Mouse (Mus musculus): ENCODE results near the gene Dyrk1a. TPM values are rescaled to one million over a fixed set of nuclear protein-coding genes. Genes with fewer than 3 reads are reported as not detected.

Dyrk1a gene
- polyA plus RNA-seq, 1 experiment from 2014 or later, result 9.5 TPM

- no peak for ATAC-seq (ENCODE audit: low FRiP score)
- Histone ChIP-seq H3K27ac (replicated peaks) (no peak overlapping the region), H3K9ac (replicated peaks) (no peak overlapping the region), H3K27me3 (replicated peaks) (no peaks in the 10 kb centered on the region), H3K9me3 (replicated peaks) (no peaks in the 10 kb centered on the region), H3K36me3 (no peaks in the 10 kb centered on the region), H3K4me3 (replicated peaks) (no peak overlapping the region), H3K4me1 (peaks cover 45% of the 10 kb centered on the region), H3K4me2 (no peak overlapping the region)
- WGBS, result 53% methylated on average over 1 of the region's 1 CpGs
These were observed 27.8 kb downstream of the Dyrk1a start for GRCm38 (mm10) chr16:94597640-94598039.

- H3K9me3 ChIP-seq (replicated peaks), result no peaks in the 10 kb centered on the region
- H3K27ac ChIP-seq (replicated peaks), result no peak overlapping the region
- peaks cover 57% of the 10 kb centered on the region for H3K4me1 ChIP-seq
- ATAC-seq (ENCODE audit: low FRiP score), result no peak
- H3K27me3 ChIP-seq (replicated peaks), result no peaks in the 10 kb centered on the region
- no peak overlapping the region for H3K4me2 ChIP-seq
- 45% methylated on average over 6 of the region's 6 CpGs for WGBS
- no peak overlapping the region for H3K9ac ChIP-seq (replicated peaks)
- H3K36me3 ChIP-seq, result no peaks in the 10 kb centered on the region
- H3K4me3 ChIP-seq (replicated peaks), result no peak overlapping the region
These were observed 30.3 kb downstream of the Dyrk1a start for GRCm38 (mm10) chr16:94599977-94600724.

- ATAC-seq (ENCODE audit: low FRiP score), result peak; percentile 25; the same call in 1 of the 2 replicates
- Histone ChIP-seq H3K9ac (replicated peaks) (no peak overlapping the region), H3K9me3 (replicated peaks) (no peaks in the 10 kb centered on the region), H3K27me3 (replicated peaks) (no peaks in the 10 kb centered on the region), H3K36me3 (no peaks in the 10 kb centered on the region), H3K4me2 (peak overlapping the region; percentile 3; the same call in 1 of the 2 replicates), H3K4me1 (peaks cover 61% of the 10 kb centered on the region), H3K27ac (replicated peaks) (peak overlapping the region; percentile 45), H3K4me3 (replicated peaks) (no peak overlapping the region)
- 66% methylated on average over 5 of the region's 5 CpGs for WGBS
These were observed 31.3 kb downstream of the Dyrk1a start for GRCm38 (mm10) chr16:94601089-94601488.

- peak overlapping the region; percentile 45 for H3K27ac ChIP-seq (replicated peaks)
- 27% methylated on average over 6 of the region's 6 CpGs for WGBS
- H3K36me3 ChIP-seq, result no peaks in the 10 kb centered on the region
- 0 out of 2 replicates have a peak overlapping the region, but pooled peaks have one; percentile 3 for H3K4me2 ChIP-seq
- no peaks in the 10 kb centered on the region for H3K9me3 ChIP-seq (replicated peaks)
- ATAC-seq (ENCODE audit: low FRiP score), result peak; percentile 29; the same call in 1 of the 2 replicates
- H3K27me3 ChIP-seq (replicated peaks), result no peaks in the 10 kb centered on the region
- H3K4me1 ChIP-seq, result peaks cover 61% of the 10 kb centered on the region
- H3K9ac ChIP-seq (replicated peaks), result no peak overlapping the region
- no peak overlapping the region for H3K4me3 ChIP-seq (replicated peaks)
These were observed 31.7 kb downstream of the Dyrk1a start for GRCm38 (mm10) chr16:94601540-94601953.

- H3K4me1 ChIP-seq, result peaks cover 58% of the 10 kb centered on the region
- no peak overlapping the region for H3K4me3 ChIP-seq (replicated peaks)
- no peaks in the 10 kb centered on the region for H3K36me3 ChIP-seq
- H3K27me3 ChIP-seq (replicated peaks), result no peaks in the 10 kb centered on the region
- no peak overlapping the region for H3K4me2 ChIP-seq
- no peaks in the 10 kb centered on the region for H3K9me3 ChIP-seq (replicated peaks)
- 88% methylated on average over 1 of the region's 1 CpGs for WGBS
- no peak overlapping the region for H3K9ac ChIP-seq (replicated peaks)
- H3K27ac ChIP-seq (replicated peaks), result no peak overlapping the region
- ATAC-seq (ENCODE audit: low FRiP score), result no peak
These were observed 32.4 kb downstream of the Dyrk1a start for GRCm38 (mm10) chr16:94602188-94602587.

GRCm38 (mm10) chr16:94602730-94603129, 32.9 kb downstream of the Dyrk1a start:
- no peak overlapping the region for H3K4me3 ChIP-seq (replicated peaks)
- ATAC-seq (ENCODE audit: low FRiP score), result no peak
- H3K4me2 ChIP-seq, result no peak overlapping the region
- no peaks in the 10 kb centered on the region for H3K9me3 ChIP-seq (replicated peaks)
- H3K9ac ChIP-seq (replicated peaks), result no peak overlapping the region
- 62% methylated on average over 4 of the region's 4 CpGs for WGBS
- no peaks in the 10 kb centered on the region for H3K36me3 ChIP-seq
- H3K4me1 ChIP-seq, result peaks cover 58% of the 10 kb centered on the region
- H3K27me3 ChIP-seq (replicated peaks), result no peaks in the 10 kb centered on the region
- no peak overlapping the region; the same call in 1 of the 2 replicates for H3K27ac ChIP-seq (replicated peaks)

GRCm38 (mm10) chr16:94606169-94606568, 36.4 kb downstream of the Dyrk1a start:
- Histone ChIP-seq H3K4me1 (peaks cover 36% of the 10 kb centered on the region), H3K4me2 (no peak overlapping the region), H3K27ac (replicated peaks) (no peak overlapping the region), H3K36me3 (no peaks in the 10 kb centered on the region), H3K9me3 (replicated peaks) (no peaks in the 10 kb centered on the region), H3K27me3 (replicated peaks) (no peaks in the 10 kb centered on the region), H3K4me3 (replicated peaks) (no peak overlapping the region), H3K9ac (replicated peaks) (no peak overlapping the region)
- no peak for ATAC-seq (ENCODE audit: low FRiP score)
- WGBS, result 72% methylated on average over 1 of the region's 1 CpGs

- ATAC-seq (ENCODE audit: low FRiP score), result no peak
- Histone ChIP-seq H3K4me2 (no peak overlapping the region), H3K4me3 (replicated peaks) (no peak overlapping the region), H3K9ac (replicated peaks) (no peak overlapping the region), H3K9me3 (replicated peaks) (no peaks in the 10 kb centered on the region), H3K36me3 (no peaks in the 10 kb centered on the region), H3K27ac (replicated peaks) (no peak overlapping the region), H3K27me3 (replicated peaks) (no peaks in the 10 kb centered on the region), H3K4me1 (peaks cover 26% of the 10 kb centered on the region)
- WGBS, result 61% methylated on average over 1 of the region's 1 CpGs
These were observed 37.7 kb downstream of the Dyrk1a start for GRCm38 (mm10) chr16:94607468-94607867.

GRCm38 (mm10) chr16:94608706-94609594, 39.1 kb downstream of the Dyrk1a start:
- Histone ChIP-seq H3K9ac (replicated peaks) (no peak overlapping the region), H3K9me3 (replicated peaks) (no peaks in the 10 kb centered on the region), H3K36me3 (no peaks in the 10 kb centered on the region), H3K4me3 (replicated peaks) (no peak overlapping the region), H3K27ac (replicated peaks) (no peak overlapping the region; the same call in 1 of the 2 replicates), H3K4me1 (peaks cover 21% of the 10 kb centered on the region), H3K27me3 (replicated peaks) (no peaks in the 10 kb centered on the region), H3K4me2 (no peak overlapping the region)
- ATAC-seq (ENCODE audit: low FRiP score), result no peak
- 85% methylated on average over 9 of the region's 9 CpGs for WGBS

- Histone ChIP-seq H3K27me3 (replicated peaks) (no peaks in the 10 kb centered on the region), H3K27ac (replicated peaks) (no peak overlapping the region), H3K4me2 (no peak overlapping the region), H3K9me3 (replicated peaks) (no peaks in the 10 kb centered on the region), H3K36me3 (no peaks in the 10 kb centered on the region), H3K4me3 (replicated peaks) (no peak overlapping the region), H3K4me1 (peaks cover 12% of the 10 kb centered on the region), H3K9ac (replicated peaks) (no peak overlapping the region)
- no peak for ATAC-seq (ENCODE audit: low FRiP score)
- WGBS, result 66% methylated on average over 8 of the region's 8 CpGs
These were observed 42.8 kb downstream of the Dyrk1a start for GRCm38 (mm10) chr16:94612573-94612972.

- Histone ChIP-seq H3K4me1 (peaks cover 31% of the 10 kb centered on the region), H3K4me2 (no peak overlapping the region), H3K27ac (replicated peaks) (no peak overlapping the region), H3K4me3 (replicated peaks) (no peak overlapping the region), H3K9me3 (replicated peaks) (no peaks in the 10 kb centered on the region), H3K36me3 (no peaks in the 10 kb centered on the region), H3K9ac (replicated peaks) (no peak overlapping the region), H3K27me3 (replicated peaks) (no peaks in the 10 kb centered on the region)
- 91% methylated on average over 6 of the region's 6 CpGs for WGBS
- no peak for ATAC-seq (ENCODE audit: low FRiP score)
These were observed 47.4 kb downstream of the Dyrk1a start for GRCm38 (mm10) chr16:94617255-94617654.
